Mouse (Mus musculus) left cerebral cortex, adult 18-20 months (tissue): ENCODE data around the gene Clta. TPM values are rescaled to one million over a fixed set of nuclear protein-coding genes. Genes with fewer than 3 reads are reported as not detected.

Source experiments
- DNase-seq, 2 experiments: peaks; one replicate each; pipeline ENCODE4 v3.0.0; 2021 to 2022; ENCODE audit warnings: low spot score in 2 of 2, mixed read lengths in 1 of 2
- long read RNA-seq, 2 experiments: library from polyadenylated mRNA; stranded (forward); transcript quantifications; one replicate each; pipeline ENCODE4 v2.0.0; 2021
- total RNA-seq, 2 experiments: library from RNA; stranded (reverse); gene quantifications; 2 replicates each; pipeline ENCODE4 v1.2.3; 2021

Clta gene
- 100 to 1,000 TPM; 291 to 294 TPM for total RNA-seq
- long read RNA-seq, experiment 1, transcript Clta-205 (7 exons, 1,135 nt): major isoform, 101 of 167 reads
- long read RNA-seq, experiment 1, transcript Clta-204 (6 exons, 1,099 nt): minor isoform, 14 of 167 reads
- long read RNA-seq, experiment 1, transcript Clta-206 (5 exons, 1,079 nt): minor isoform, 17 of 167 reads
- long read RNA-seq, experiment 1, transcript Clta-203 (6 exons, 1,121 nt): minor isoform, 12 of 167 reads
- long read RNA-seq, experiment 1, partial matches to known transcripts: 5 of 167 reads
- long read RNA-seq, experiment 1, other reads (novel, unspliced or antisense): 16 of 167 reads
- long read RNA-seq, experiment 2, transcript Clta-203 (6 exons, 1,121 nt): minor isoform, 7 of 153 reads
- long read RNA-seq, experiment 2, transcript Clta-206 (5 exons, 1,079 nt): minor isoform, 18 of 153 reads
- long read RNA-seq, experiment 2, transcript Clta-204 (6 exons, 1,099 nt): minor isoform, 18 of 153 reads
- long read RNA-seq, experiment 2, transcript Clta-205 (7 exons, 1,135 nt): major isoform, 94 of 153 reads
- long read RNA-seq, experiment 2, partial matches to known transcripts: 4 of 153 reads
- long read RNA-seq, experiment 2, other reads (novel, unspliced or antisense): 12 of 153 reads

DNA sequence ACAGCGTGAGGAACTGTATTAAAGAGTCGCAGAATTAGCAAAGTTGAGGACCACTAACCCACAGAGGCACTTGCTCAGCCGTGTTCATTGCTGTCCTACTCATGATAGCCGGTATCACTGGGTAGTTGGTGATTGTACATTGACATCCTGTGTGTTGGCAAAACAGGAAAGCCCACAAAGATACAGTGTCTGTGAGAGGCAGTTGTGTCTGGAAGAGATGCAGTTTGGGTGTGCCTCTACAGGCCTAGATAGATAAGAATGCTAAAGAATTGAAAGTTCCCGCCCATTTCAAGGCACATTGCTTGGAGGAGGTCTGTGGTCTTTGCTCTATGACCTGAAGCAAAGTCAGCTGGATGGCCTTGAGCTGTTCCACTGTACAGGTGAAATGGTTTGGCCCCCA, at the start of gene Clta:
Gene Clta, plus strand, starts transcription at position 327 of the 400 bp plus-strand sequence.
- DNase-seq: no peak

- DNase-seq: peak; percentile 50
Measured at GRCm38 (mm10) chr4:43957292-43957845, 46.9 kb upstream of the Clta start, which contains the start of gene Glipr2. Glipr2 (plus strand) TSS chr4:43957401.

DNA sequence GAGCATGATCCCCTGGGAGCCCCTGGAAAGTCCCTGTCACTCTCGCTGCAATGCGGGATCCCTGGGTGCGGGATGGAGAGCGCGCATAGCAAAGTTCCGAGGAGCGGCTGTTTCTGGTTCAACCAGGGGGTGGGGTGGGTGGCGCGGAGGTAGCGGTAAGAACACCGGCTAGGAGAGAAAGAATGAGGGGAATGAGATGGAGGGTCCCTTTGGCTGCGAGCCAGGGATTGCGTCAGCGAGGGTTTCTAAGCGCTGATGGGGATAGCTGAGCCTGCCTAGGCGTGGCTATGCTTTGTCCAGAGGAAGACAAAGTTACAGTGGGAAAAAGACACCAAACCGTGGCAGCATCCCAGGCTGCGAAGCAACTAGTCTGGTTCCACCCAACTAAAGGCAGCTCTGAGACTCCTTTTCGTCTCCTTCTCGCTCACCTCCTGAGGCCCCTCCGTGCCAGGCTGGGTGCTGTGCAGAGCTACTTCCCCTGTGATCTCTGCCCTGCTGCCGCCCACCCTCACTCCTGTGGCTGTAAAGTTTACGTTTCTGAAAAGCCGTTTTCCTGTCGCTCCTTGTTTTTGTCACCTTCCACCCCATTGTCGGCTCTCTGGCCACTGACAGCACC, 46.3 kb upstream of the Clta start:
- peak in 1 of 2 experiments; percentile 10 for DNase-seq

DNA sequence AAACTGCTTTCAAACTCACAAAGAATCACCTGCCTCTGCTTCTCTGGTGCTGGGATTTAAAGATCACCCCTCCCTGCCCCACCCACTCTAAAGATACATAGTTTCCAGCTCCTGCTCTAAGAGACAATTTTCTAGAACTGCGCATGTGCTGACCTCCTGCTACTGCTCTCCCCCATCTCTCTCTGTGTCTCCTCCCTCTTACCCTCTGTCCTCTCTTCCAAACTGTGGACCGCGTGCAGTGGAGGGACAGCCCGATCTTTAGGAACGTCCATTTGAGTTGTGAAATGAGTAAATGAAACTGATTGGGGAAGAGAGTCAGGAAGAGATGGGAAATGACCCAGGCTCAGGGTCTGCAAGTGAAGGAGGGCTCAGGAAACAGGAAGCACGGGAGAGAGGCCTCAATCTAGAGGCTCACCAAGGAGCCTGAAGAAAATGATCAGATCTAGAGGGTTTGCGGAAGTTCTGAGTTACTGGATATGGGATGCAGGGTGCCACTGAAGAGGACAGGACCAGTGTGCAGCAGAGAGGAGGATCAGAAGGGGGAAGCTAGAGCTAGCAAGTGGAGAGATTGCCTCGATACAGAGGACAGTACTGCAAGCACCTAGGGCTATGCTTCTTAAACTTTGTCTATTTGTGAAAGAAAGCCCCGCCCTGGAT, 44.6 kb upstream of the Clta start:
- DNase-seq: no peak

GRCm38 (mm10) chr4:43960207-43960606, 44.0 kb upstream of the Clta start:
- DNase-seq: no peak

GRCm38 (mm10) chr4:43964326-43964833, 39.9 kb upstream of the Clta start:
- DNase-seq: no peak

DNA sequence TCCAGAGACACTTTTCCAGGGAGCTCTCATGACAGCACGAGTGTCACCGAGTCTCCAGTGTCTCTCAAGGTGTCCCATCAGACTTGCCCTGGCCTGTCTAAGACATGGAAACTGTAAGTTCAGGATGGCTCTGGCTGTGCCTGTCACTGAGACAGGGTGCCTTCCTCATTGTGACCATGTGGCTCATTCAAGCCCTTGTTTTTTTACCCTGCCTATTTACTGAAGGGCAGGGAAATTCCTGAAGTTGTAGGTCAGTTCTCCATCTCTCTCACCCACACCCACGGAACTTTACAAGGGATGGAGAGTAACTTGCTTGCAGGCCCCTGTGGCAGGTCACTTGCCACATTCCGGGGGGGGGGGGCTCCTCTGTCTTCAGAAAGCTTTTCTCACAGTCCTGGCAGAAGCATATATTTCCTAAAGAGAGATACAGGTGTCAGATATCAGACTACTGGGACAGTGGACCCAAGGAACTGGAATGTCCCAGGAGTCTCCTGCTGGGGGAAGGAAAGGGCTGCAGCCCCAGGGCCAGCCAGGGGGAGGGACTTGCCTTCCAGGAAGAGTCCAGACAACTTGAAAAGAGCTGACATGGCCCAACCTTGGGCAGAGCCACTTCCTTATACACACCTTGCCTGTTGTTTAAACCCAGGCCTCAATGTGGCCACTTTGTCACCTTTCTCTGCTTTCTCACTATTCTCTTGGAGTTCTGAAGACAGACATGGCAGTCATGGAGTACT, 39.1 kb upstream of the Clta start:
- DNase-seq: no peak

DNA sequence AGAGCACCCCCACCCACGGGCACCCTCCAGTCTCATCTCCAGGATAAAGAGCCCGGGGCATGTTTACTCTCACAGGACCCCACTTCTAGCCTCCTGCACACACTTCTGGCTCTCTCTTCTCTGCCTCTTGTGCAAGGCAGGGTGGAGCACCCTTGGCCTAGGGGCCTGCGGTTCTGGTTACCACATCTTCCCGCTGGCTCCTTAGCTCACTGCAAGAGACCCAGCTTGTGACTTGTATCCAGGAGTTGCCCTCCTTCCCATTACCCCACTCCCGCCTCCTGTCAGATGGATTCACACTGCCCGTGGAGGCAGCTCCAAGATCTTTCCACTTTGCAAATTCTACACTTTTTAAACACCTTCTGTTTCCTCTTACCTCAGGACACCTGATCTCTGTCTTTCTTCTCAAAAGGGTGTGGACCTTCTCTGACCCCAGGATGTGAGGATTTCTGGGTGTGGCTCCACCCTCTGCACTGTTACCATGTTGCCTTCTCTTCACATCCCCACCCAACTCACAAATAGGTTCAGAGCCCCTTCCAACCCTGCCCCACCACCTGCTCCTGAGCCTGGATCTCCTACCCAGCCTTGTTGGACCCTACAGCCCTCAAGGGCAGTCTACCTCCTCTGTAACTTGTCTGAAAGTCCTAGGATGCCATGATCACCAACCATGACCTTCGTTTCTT, 38.3 kb upstream of the Clta start:
- no peak for DNase-seq

GRCm38 (mm10) chr4:43968650-43969049, 35.6 kb upstream of the Clta start:
- peak; percentile 44 to 54 for DNase-seq

- DNase-seq: no peak
Measured at GRCm38 (mm10) chr4:43969373-43969772, 34.9 kb upstream of the Clta start.

- DNase-seq: no peak
Measured at GRCm38 (mm10) chr4:43970393-43971330, 33.6 kb upstream of the Clta start.

- no peak for DNase-seq
Measured at GRCm38 (mm10) chr4:43971541-43972136, 32.6 kb upstream of the Clta start.

DNA sequence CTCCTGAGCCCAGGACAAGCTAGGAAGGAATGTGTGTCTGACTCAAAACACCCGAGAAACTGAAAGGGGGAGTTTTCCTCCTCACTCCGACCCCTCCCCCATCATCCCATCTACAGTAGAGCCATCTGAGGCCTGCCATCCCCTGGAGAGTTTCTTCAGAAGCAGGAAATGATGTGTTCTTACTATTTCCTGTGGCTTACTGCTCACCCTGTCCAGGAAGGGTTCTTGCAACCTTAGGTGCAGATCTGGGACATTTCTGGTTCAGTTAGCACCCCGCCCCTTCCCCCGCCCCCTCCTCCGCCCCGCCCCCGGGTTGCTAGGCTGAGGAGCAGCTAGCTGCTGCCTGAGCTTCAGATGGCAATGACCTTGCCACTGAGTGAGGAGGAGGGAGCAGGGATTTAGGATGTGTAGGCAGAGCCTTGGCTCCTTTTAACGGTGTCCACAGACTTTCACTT, 32.1 kb upstream of the Clta start:
- DNase-seq: no peak

- DNase-seq: peak in 1 of 2 experiments; percentile 37
Measured at GRCm38 (mm10) chr4:43973526-43973981, 30.7 kb upstream of the Clta start.

DNA sequence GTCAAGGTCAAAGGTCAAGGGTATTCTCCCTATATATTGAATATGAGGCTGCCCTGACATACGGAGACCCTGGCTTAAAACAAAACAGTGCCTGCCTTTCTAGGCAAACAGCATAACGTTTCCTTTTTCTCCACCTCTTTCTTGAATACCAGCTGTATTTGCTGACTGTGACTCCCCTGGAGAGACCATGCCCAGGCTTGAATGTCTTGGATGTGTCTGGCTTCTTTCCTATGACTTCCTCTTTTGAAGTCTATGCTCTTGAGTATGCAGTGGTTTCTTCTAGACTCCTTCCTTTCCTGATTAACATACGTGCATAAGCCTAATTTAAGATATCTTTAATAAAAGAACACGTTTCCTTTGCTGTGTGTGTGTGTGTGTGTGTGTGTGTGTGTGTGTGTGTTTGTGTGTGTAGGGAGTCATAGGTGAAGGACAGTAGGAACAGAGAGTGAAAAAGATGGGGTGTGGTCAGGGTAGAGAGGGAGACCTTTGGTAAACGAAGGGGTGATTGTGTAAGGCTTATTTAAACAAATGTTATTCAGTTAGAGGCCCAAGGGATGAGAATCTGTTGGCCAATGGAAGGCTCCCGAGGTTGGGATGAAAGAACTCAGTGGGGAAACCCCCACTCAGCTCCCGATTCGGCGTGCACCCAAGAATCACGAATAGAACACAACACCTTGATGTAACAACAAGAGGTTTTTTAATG, 29.2 kb upstream of the Clta start:
- DNase-seq: no peak

DNA sequence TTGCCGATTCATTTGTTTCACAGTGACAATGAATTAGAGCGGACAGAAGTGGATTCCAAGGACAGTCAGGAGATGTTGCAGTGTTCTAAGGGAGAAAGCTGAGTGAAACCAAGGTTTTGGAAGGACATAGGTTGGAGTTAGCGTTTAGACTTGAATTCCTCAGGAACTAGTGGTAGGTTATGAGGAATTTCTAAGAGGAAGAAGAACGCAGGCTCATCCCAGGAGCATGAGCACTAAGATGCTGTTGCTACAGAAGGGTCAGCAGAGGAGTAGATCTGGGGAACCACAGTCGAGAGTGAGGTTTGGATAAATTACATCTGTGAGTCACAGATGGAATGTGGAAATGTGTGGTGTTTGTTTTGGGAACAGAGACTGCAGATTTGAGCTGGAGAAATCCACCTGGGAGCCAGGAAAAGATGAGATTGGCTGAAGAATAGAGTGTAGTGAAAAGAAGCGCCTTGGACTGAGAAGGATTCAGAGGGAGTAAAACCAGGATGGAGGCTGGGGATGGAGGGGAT, 28.0 kb upstream of the Clta start:
- no peak for DNase-seq
